Mouse (Mus musculus): ENCODE data around the gene Ccdc34. TPM values are rescaled to one million over a fixed set of nuclear protein-coding genes. Genes with fewer than 3 reads are reported as not detected.
A peak's percentile ranks its signal among the peaks of the same experiment; 100 is the strongest.

Ccdc34 gene
- polyA plus RNA-seq, 1 experiment from 2014 or later, result 65.0 TPM

DNA sequence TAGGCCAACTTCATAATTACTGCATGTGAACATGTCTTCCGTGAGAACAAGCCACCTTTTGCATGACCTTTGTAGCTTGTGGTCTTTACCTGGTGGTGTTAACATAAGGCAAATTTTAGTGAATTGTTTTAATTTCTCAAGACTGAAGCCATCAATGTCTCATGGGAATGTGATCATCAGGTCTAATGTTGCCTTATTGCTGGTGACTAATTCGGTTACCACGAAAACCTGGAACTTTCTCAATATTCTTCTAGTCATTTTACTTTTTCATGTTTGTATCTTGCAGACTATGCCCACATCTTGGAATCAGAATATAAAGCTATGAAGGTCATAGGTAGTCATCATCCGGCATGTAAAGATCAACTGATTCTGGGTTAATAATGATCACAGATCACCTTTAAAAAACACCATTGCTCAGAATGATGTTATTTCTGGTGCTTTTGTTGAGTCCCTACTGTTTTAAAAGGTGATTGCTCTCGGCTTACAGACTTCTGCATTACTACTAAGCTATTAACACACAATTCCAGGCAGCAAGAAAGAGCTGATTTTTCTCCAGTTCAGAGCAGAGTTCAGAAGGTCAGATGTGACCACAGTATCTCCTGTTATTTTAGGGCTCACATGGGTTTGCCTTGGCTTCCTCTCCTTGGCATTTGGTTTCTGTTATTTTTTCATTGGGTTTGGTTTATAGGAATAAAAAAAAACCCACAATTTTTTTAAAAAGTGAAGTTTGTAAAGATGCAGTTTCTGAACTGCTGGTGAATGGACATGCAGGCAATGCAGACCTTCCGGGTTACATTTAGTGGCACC, 57.2 kb downstream of the Ccdc34 start:
- no peaks in the 10 kb centered on the region for H3K9me3 ChIP-seq (ENCODE audit: control insufficient read depth, low read length)

GRCm38 (mm10) chr2:110077240-110077639, 59.6 kb downstream of the Ccdc34 start:
- 86% methylated on average over 2 of the region's 2 CpGs for WGBS
- Histone ChIP-seq H3K27ac (ENCODE audit: low read depth, low read length) (no peak overlapping the region), H3K4me2 (replicated peaks; ENCODE audit: low read depth, low read length) (no peak overlapping the region), H3K36me3 (ENCODE audit: control insufficient read depth, insufficient read depth, low read length) (no peaks in the 10 kb centered on the region), H3K9me3 (ENCODE audit: control insufficient read depth, low read length) (no peaks in the 10 kb centered on the region), H3K27me3 (ENCODE audit: control insufficient read depth, insufficient read depth, low read length) (no peaks in the 10 kb centered on the region), H3K9ac (ENCODE audit: low read depth, low read length) (no peak overlapping the region), H3K4me1 (replicated peaks; ENCODE audit: control insufficient read depth, insufficient read depth, low read length) (no peaks in the 10 kb centered on the region), H3K4me3 (ENCODE audit: low read depth, low read length) (no peak overlapping the region)
- DNase-seq (ENCODE audit: low spot score), result no peak
- no peak for ATAC-seq (ENCODE audit: low FRiP score)

More for the DNA sequence above, 57.2 kb downstream of the Ccdc34 start:
- Histone ChIP-seq H3K9ac (ENCODE audit: low read depth, low read length) (no peak overlapping the region), H3K4me1 (replicated peaks; ENCODE audit: control insufficient read depth, insufficient read depth, low read length) (no peaks in the 10 kb centered on the region), H3K36me3 (ENCODE audit: control insufficient read depth, insufficient read depth, low read length) (no peaks in the 10 kb centered on the region), H3K27me3 (ENCODE audit: control insufficient read depth, insufficient read depth, low read length) (no peaks in the 10 kb centered on the region), H3K27ac (ENCODE audit: low read depth, low read length) (no peak overlapping the region), H3K4me2 (replicated peaks; ENCODE audit: low read depth, low read length) (no peak overlapping the region), H3K4me3 (ENCODE audit: low read depth, low read length) (no peak overlapping the region)
- DNase-seq (ENCODE audit: low spot score), result no peak
- no peak for ATAC-seq (ENCODE audit: low FRiP score)
- WGBS, result 91% methylated on average over 6 of the region's 6 CpGs

GRCm38 (mm10) chr2:110077655-110078054, 60.0 kb downstream of the Ccdc34 start:
- whole genome bisulfite sequencing, result 75% methylated on average over 2 of the region's 2 CpGs
- H3K27me3 ChIP-seq (ENCODE audit: control insufficient read depth, insufficient read depth, low read length), result no peaks in the 10 kb centered on the region
- H3K4me1 ChIP-seq (replicated peaks; ENCODE audit: control insufficient read depth, insufficient read depth, low read length), result no peaks in the 10 kb centered on the region
- H3K27ac ChIP-seq (ENCODE audit: low read depth, low read length), result no peak overlapping the region
- no peak overlapping the region for H3K4me2 ChIP-seq (replicated peaks; ENCODE audit: low read depth, low read length)
- DNase-seq (ENCODE audit: low spot score) (no peak), ATAC-seq (ENCODE audit: low FRiP score) (no peak)
- H3K9me3 ChIP-seq (ENCODE audit: control insufficient read depth, low read length), result no peaks in the 10 kb centered on the region
- no peak overlapping the region for H3K4me3 ChIP-seq (ENCODE audit: low read depth, low read length)
- no peak overlapping the region for H3K9ac ChIP-seq (ENCODE audit: low read depth, low read length)
- no peaks in the 10 kb centered on the region for H3K36me3 ChIP-seq (ENCODE audit: control insufficient read depth, insufficient read depth, low read length)

DNA sequence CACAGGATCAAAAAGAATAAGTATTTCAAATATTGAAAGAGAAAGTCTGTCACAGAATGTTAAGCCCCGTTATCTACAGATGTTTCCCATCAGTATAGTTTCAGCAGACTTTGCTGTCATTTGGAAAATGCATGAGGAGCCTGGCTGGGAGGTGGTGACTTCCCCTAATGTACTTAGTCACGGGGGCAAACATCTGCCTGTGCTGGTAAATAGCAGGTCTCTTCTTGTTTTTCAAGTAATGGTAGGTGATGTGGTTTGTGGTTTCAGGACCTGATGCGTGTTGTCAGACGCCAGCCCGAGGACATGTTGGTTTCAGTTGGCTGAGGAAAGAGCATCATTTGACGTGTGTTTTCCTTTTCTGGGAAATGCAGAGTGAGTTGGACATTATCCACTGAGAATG, 62.9 kb downstream of the Ccdc34 start:
- ATAC-seq (ENCODE audit: low FRiP score) (no peak), DNase-seq (ENCODE audit: low spot score) (no peak)
- H3K9ac ChIP-seq (ENCODE audit: low read depth, low read length), result no peak overlapping the region
- no peaks in the 10 kb centered on the region for H3K27me3 ChIP-seq (ENCODE audit: control insufficient read depth, insufficient read depth, low read length)
- H3K4me1 ChIP-seq (replicated peaks; ENCODE audit: control insufficient read depth, insufficient read depth, low read length), result no peaks in the 10 kb centered on the region
- no peak overlapping the region for H3K4me2 ChIP-seq (replicated peaks; ENCODE audit: low read depth, low read length)
- 70% methylated on average over 6 of the region's 6 CpGs for WGBS
- H3K36me3 ChIP-seq (ENCODE audit: control insufficient read depth, insufficient read depth, low read length), result no peaks in the 10 kb centered on the region
- no peak overlapping the region for H3K27ac ChIP-seq (ENCODE audit: low read depth, low read length)
- H3K9me3 ChIP-seq (ENCODE audit: control insufficient read depth, low read length), result no peaks in the 10 kb centered on the region
- no peak overlapping the region for H3K4me3 ChIP-seq (ENCODE audit: low read depth, low read length)

DNA sequence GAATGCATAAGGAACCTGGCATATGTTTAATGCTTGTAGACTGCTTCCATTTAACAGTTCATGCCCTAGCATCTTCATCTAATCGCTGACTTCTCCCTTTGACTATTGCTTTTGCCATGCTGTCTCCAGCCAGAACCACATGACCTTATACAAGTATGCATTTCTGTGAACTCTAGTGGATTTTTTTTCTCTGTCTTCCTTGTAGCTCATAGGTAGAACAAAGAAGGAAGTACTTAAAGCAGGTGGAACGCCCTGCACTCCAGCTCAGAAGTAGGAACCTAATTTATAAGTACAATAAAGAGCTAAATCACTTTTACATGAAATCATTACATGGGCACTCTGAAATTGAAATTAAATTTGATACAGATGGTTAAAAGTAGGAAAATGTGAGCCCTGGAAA, 65.4 kb downstream of the Ccdc34 start:
- ATAC-seq (ENCODE audit: low FRiP score) (no peak), DNase-seq (ENCODE audit: low spot score) (no peak)
- no peaks in the 10 kb centered on the region for H3K36me3 ChIP-seq (ENCODE audit: control insufficient read depth, insufficient read depth, low read length)
- H3K9ac ChIP-seq (ENCODE audit: low read depth, low read length), result no peak overlapping the region
- H3K4me3 ChIP-seq (ENCODE audit: low read depth, low read length), result no peak overlapping the region
- 86% methylated on average over 2 of the region's 2 CpGs for WGBS
- no peaks in the 10 kb centered on the region for H3K4me1 ChIP-seq (replicated peaks; ENCODE audit: control insufficient read depth, insufficient read depth, low read length)
- H3K9me3 ChIP-seq (ENCODE audit: control insufficient read depth, low read length), result no peaks in the 10 kb centered on the region
- no peak overlapping the region for H3K4me2 ChIP-seq (replicated peaks; ENCODE audit: low read depth, low read length)
- H3K27ac ChIP-seq (ENCODE audit: low read depth, low read length), result no peak overlapping the region
- H3K27me3 ChIP-seq (ENCODE audit: control insufficient read depth, insufficient read depth, low read length), result no peaks in the 10 kb centered on the region

DNA sequence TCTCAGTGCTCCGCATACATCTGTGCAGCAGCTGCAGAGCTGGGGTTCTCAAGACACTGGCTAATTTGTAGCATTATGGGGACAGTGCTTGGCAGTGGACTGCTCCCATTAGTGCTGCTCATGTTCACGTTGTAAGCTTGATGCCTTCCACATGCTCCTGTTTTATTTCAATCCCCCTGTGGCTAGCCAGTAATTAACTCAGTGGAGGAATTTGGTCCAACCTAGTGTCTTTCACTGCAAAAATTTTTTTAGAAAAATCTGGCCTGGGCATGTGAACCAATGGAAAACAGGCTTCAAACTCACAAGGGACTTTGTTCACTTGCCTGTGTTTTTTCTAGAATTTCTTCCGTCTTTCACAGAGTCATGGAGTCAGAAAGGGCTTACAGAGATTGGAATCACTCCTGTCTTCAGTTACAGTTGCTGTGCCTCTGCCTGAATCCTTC, 68.1 kb downstream of the Ccdc34 start:
- H3K4me1 ChIP-seq (replicated peaks; ENCODE audit: control insufficient read depth, insufficient read depth, low read length), result no peaks in the 10 kb centered on the region
- ATAC-seq (ENCODE audit: low FRiP score) (no peak), DNase-seq (ENCODE audit: low spot score) (peak; percentile 27)
- H3K36me3 ChIP-seq (ENCODE audit: control insufficient read depth, insufficient read depth, low read length), result no peaks in the 10 kb centered on the region
- no peak overlapping the region for H3K27ac ChIP-seq (ENCODE audit: low read depth, low read length)
- H3K4me2 ChIP-seq (replicated peaks; ENCODE audit: low read depth, low read length), result no peak overlapping the region
- no peaks in the 10 kb centered on the region for H3K9me3 ChIP-seq (ENCODE audit: control insufficient read depth, low read length)
- H3K4me3 ChIP-seq (ENCODE audit: low read depth, low read length), result no peak overlapping the region
- no peaks in the 10 kb centered on the region for H3K27me3 ChIP-seq (ENCODE audit: control insufficient read depth, insufficient read depth, low read length)
- H3K9ac ChIP-seq (ENCODE audit: low read depth, low read length), result no peak overlapping the region
- WGBS, result 63% methylated on average over 3 of the region's 3 CpGs

GRCm38 (mm10) chr2:110114133-110114532, 96.5 kb downstream of the Ccdc34 start:
- H3K4me2 ChIP-seq (replicated peaks; ENCODE audit: low read depth, low read length), result no peak overlapping the region
- no peak for ATAC-seq (ENCODE audit: low FRiP score)
- 88% methylated on average over 3 of the region's 3 CpGs for WGBS

GRCm38 (mm10) chr2:110129396-110129795, 111.8 kb downstream of the Ccdc34 start:
- H3K36me3 ChIP-seq (ENCODE audit: control insufficient read depth, insufficient read depth, low read length), result no peaks in the 10 kb centered on the region
- no peaks in the 10 kb centered on the region for H3K4me1 ChIP-seq (replicated peaks; ENCODE audit: control insufficient read depth, insufficient read depth, low read length)
- no peak overlapping the region for H3K4me2 ChIP-seq (replicated peaks; ENCODE audit: low read depth, low read length)
- no peak overlapping the region for H3K9ac ChIP-seq (ENCODE audit: low read depth, low read length)
- DNase-seq (ENCODE audit: low spot score), result no peak
- no peak overlapping the region for H3K27ac ChIP-seq (ENCODE audit: low read depth, low read length)
- no peaks in the 10 kb centered on the region for H3K27me3 ChIP-seq (ENCODE audit: control insufficient read depth, insufficient read depth, low read length)
- 91% methylated on average over 2 of the region's 2 CpGs for WGBS
- no peak overlapping the region for H3K4me3 ChIP-seq (ENCODE audit: low read depth, low read length)
- no peaks in the 10 kb centered on the region for H3K9me3 ChIP-seq (ENCODE audit: control insufficient read depth, low read length)
- no peak for ATAC-seq (ENCODE audit: low FRiP score)

More at GRCm38 (mm10) chr2:110114133-110114532, 96.5 kb downstream of the Ccdc34 start:
- Histone ChIP-seq H3K9ac (ENCODE audit: low read depth, low read length) (no peak overlapping the region), H3K9me3 (ENCODE audit: control insufficient read depth, low read length) (no peaks in the 10 kb centered on the region), H3K27ac (ENCODE audit: low read depth, low read length) (no peak overlapping the region), H3K4me1 (replicated peaks; ENCODE audit: control insufficient read depth, insufficient read depth, low read length) (no peaks in the 10 kb centered on the region), H3K36me3 (ENCODE audit: control insufficient read depth, insufficient read depth, low read length) (no peaks in the 10 kb centered on the region), H3K27me3 (ENCODE audit: control insufficient read depth, insufficient read depth, low read length) (no peaks in the 10 kb centered on the region), H3K4me3 (ENCODE audit: low read depth, low read length) (no peak overlapping the region)
- no peak for DNase-seq (ENCODE audit: low spot score)

- no peaks in the 10 kb centered on the region for H3K4me1 ChIP-seq (replicated peaks; ENCODE audit: control insufficient read depth, insufficient read depth, low read length)
- no peak overlapping the region for H3K4me2 ChIP-seq (replicated peaks; ENCODE audit: low read depth, low read length)
- DNase-seq (ENCODE audit: low spot score) (no peak), ATAC-seq (ENCODE audit: low FRiP score) (no peak)
- H3K9ac ChIP-seq (ENCODE audit: low read depth, low read length), result no peak overlapping the region
- no peak overlapping the region for H3K4me3 ChIP-seq (ENCODE audit: low read depth, low read length)
- no peaks in the 10 kb centered on the region for H3K9me3 ChIP-seq (ENCODE audit: control insufficient read depth, low read length)
- no peaks in the 10 kb centered on the region for H3K27me3 ChIP-seq (ENCODE audit: control insufficient read depth, insufficient read depth, low read length)
- WGBS, result 67% methylated on average over 2 of the region's 2 CpGs
- H3K27ac ChIP-seq (ENCODE audit: low read depth, low read length), result no peak overlapping the region
- H3K36me3 ChIP-seq (ENCODE audit: control insufficient read depth, insufficient read depth, low read length), result no peaks in the 10 kb centered on the region
Measured at GRCm38 (mm10) chr2:110131573-110131972, 114.0 kb downstream of the Ccdc34 start.
